Mouse (Mus musculus): ENCODE data around the gene Rhbdl3.

Rhbdl3 gene

GRCm38 (mm10) chr11:80300551-80301315 is at the start of gene Rhbdl3:
Gene Rhbdl3, plus strand, starts transcription at chr11:80300912.
- DNase-seq: peak; percentile 61

GRCm38 (mm10) chr11:80264137-80264536 is 36.6 kb upstream of the Rhbdl3 start:
- DNase-seq: no peak

- DNase-seq: no peak
Measured at GRCm38 (mm10) chr11:80271096-80271495, 29.6 kb upstream of the Rhbdl3 start.

- no peak for DNase-seq
Measured at GRCm38 (mm10) chr11:80275011-80275410, 25.7 kb upstream of the Rhbdl3 start.

- peak; percentile 40 for DNase-seq
Measured at GRCm38 (mm10) chr11:80278054-80278453, 22.7 kb upstream of the Rhbdl3 start.

- DNase-seq: no peak
Measured at GRCm38 (mm10) chr11:80283786-80284185, 16.9 kb upstream of the Rhbdl3 start.

GRCm38 (mm10) chr11:80284641-80285040 is 16.1 kb upstream of the Rhbdl3 start:
- no peak for DNase-seq

GRCm38 (mm10) chr11:80287150-80287549 is 13.6 kb upstream of the Rhbdl3 start:
- peak; percentile 60 for DNase-seq

- peak; percentile 75 for DNase-seq
Measured at GRCm38 (mm10) chr11:80289701-80290445, 10.8 kb upstream of the Rhbdl3 start.

GRCm38 (mm10) chr11:80291004-80291403 is 9.7 kb upstream of the Rhbdl3 start:
- no peak for DNase-seq

- no peak for DNase-seq
Measured at GRCm38 (mm10) chr11:80292463-80292862, 8.2 kb upstream of the Rhbdl3 start.

- DNase-seq: no peak
Measured at GRCm38 (mm10) chr11:80295066-80295465, 5.6 kb upstream of the Rhbdl3 start.

GRCm38 (mm10) chr11:80295785-80296184 is 4.9 kb upstream of the Rhbdl3 start:
- DNase-seq: no peak

- peak; percentile 50 for DNase-seq
Measured at GRCm38 (mm10) chr11:80299513-80300235, 1.0 kb upstream of the Rhbdl3 start.

- peak; percentile 20 for DNase-seq
Measured at GRCm38 (mm10) chr11:80301316-80302045, 769 bp downstream of the Rhbdl3 start.

- DNase-seq: no peak
Measured at GRCm38 (mm10) chr11:80302046-80302390, 1.3 kb downstream of the Rhbdl3 start.

GRCm38 (mm10) chr11:80302536-80302935 is 1.8 kb downstream of the Rhbdl3 start:
- peak; percentile 90 for DNase-seq

GRCm38 (mm10) chr11:80303746-80304145 is 3.0 kb downstream of the Rhbdl3 start:
- no peak for DNase-seq

GRCm38 (mm10) chr11:80304846-80305245 is 4.1 kb downstream of the Rhbdl3 start:
- DNase-seq: peak; percentile 88

- DNase-seq: no peak
Measured at GRCm38 (mm10) chr11:80308537-80308936, 7.8 kb downstream of the Rhbdl3 start.

GRCm38 (mm10) chr11:80311271-80311670 is 10.6 kb downstream of the Rhbdl3 start:
- no peak for DNase-seq

GRCm38 (mm10) chr11:80312049-80312448 is 11.3 kb downstream of the Rhbdl3 start:
- DNase-seq: no peak

GRCm38 (mm10) chr11:80312565-80312964 is 11.9 kb downstream of the Rhbdl3 start:
- DNase-seq: no peak

Data from right cerebral cortex, adult 18-20 months (tissue).